Mouse (Mus musculus) forebrain, postnatal 0 days (tissue): ENCODE measurements around the gene Mgat5. TPM values are rescaled to one million over a fixed set of nuclear protein-coding genes. Genes with fewer than 3 reads are reported as not detected.

Experiments used
- ATAC-seq: fragments of 200-750 bp; cut with Nextera tagmentation; 2 replicates; pipeline ENCODE4 v1.8.0; 2017; ENCODE audit warnings: mild to moderate bottlenecking, moderate library complexity
- DNase-seq: peaks from one replicate; pipeline ENCODE4 v3.0.0-alpha.2; 2015
- H3K27ac ChIP-seq: fragments of 300-500 bp; sonication (generic); 2 replicates; pipeline ENCODE4 v1.5.1; 2014; ENCODE audit warnings: low read depth, mild to moderate bottlenecking, antibody characterized with exemption, low read length, moderate library complexity, mixed read lengths
- H3K27me3 ChIP-seq: fragments of 300-500 bp; sonication (generic); 2 replicates; pipeline ENCODE4 v1.6.1; 2014; ENCODE audit warnings: mild to moderate bottlenecking, low read length, mixed read lengths; ENCODE audit not compliant: insufficient read depth
- H3K36me3 ChIP-seq: fragments of 300-500 bp; sonication (generic); 2 replicates; pipeline ENCODE4 v1.6.1; 2014; ENCODE audit warnings: mild to moderate bottlenecking, moderate library complexity; ENCODE audit not compliant: insufficient read depth
- H3K4me1 ChIP-seq: fragments of 300-500 bp; sonication (generic); 2 replicates; pipeline ENCODE4 v1.6.1; 2014; ENCODE audit warnings: antibody characterized with exemption; ENCODE audit not compliant: insufficient read depth
- H3K4me2 ChIP-seq: fragments of 300-500 bp; sonication (generic); 2 replicates; pipeline ENCODE4 v1.6.1; 2014; ENCODE audit warnings: low read depth, mild to moderate bottlenecking, moderate library complexity
- H3K4me3 ChIP-seq: fragments of 300-500 bp; sonication (generic); 2 replicates; pipeline ENCODE4 v1.5.1; 2014; ENCODE audit warnings: low read depth, low read length, mixed read lengths
- H3K9ac ChIP-seq: fragments of 300-500 bp; sonication (generic); 2 replicates; pipeline ENCODE4 v1.6.1; 2014; ENCODE audit warnings: mild to moderate bottlenecking
- H3K9me3 ChIP-seq: fragments of 300-500 bp; sonication (generic); 2 replicates; pipeline ENCODE4 v1.6.1; 2016; ENCODE audit warnings: low read length
- CTCF ChIP-seq: sonication (generic); IDR thresholded peaks from 2 replicates; pipeline ENCODE4 v1.5.1; 2016; ENCODE audit warnings: antibody characterized with exemption, control low read depth, low read depth
- WGBS: fragments of 180-500 bp; shearing (Covaris S2); extraction: QIAGEN DNeasy Blood & Tissue Kit; methylation state at CpG from one replicate; pipeline ENCODE4 v1.1.7; 2014; 5-methylcytosine and 5-hydroxymethylcytosine counted together
- polyA plus RNA-seq: library from polyadenylated mRNA; unstranded; fragments of >200 nt; fragmentation: Nextera tagmentation; extraction: Ambion mirVana; gene quantifications from 2 replicates; pipeline ENCODE4 v1.2.1, GENCODE M21; 2015
- total RNA-seq: library from RNA; depleted of rRNA; stranded (reverse); fragments of >200 nt; gene quantifications from 2 replicates; pipeline ENCODE4 v1.2.3, GENCODE M21; 2014

Gene Mgat5
- total and polyA plus RNA-seq, 2 experiments from 2014 or later, result 9.3 to 42.9 TPM

GRCm38 (mm10) chr1:127365706-127366105 lies 160.9 kb downstream of the Mgat5 start:
- Histone ChIP-seq H3K9ac (no peak overlapping the region), H3K9me3 (no peaks in the 10 kb centered on the region), H3K4me2 (no peak overlapping the region), H3K27ac (no peak overlapping the region), H3K27me3 (no peaks in the 10 kb centered on the region), H3K4me1 (no peaks in the 10 kb centered on the region), H3K4me3 (no peak overlapping the region), H3K36me3 (peaks cover 20% of the 10 kb centered on the region)
- DNase-seq (no peak), ATAC-seq (no peak)
- TF ChIP-seq CTCF, result no peak
- 84% methylated on average over 5 of the region's 5 CpGs for WGBS

- DNase-seq, result no peak
- Histone ChIP-seq H3K4me1 (no peaks in the 10 kb centered on the region), H3K9me3 (no peaks in the 10 kb centered on the region), H3K4me2 (no peak overlapping the region), H3K4me3 (no peak overlapping the region), H3K9ac (no peak overlapping the region), H3K36me3 (peaks cover 20% of the 10 kb centered on the region), H3K27me3 (no peaks in the 10 kb centered on the region), H3K27ac (no peak overlapping the region)
- ATAC-seq, result no peak
- no peak for TF ChIP-seq CTCF
- 68% methylated on average over 10 of the region's 10 CpGs for whole genome bisulfite sequencing
Observed at GRCm38 (mm10) chr1:127366111-127366510, 161.3 kb downstream of the Mgat5 start.

GRCm38 (mm10) chr1:127368513-127368912 lies 163.7 kb downstream of the Mgat5 start:
- Histone ChIP-seq H3K27me3 (no peaks in the 10 kb centered on the region), H3K27ac (no peak overlapping the region), H3K4me1 (peaks cover under 1% of the 10 kb centered on the region; the same call in 1 of the 2 replicates), H3K36me3 (peaks cover 20% of the 10 kb centered on the region), H3K4me2 (no peak overlapping the region), H3K9ac (no peak overlapping the region), H3K4me3 (no peak overlapping the region), H3K9me3 (no peaks in the 10 kb centered on the region)
- no peak for TF ChIP-seq CTCF
- DNase-seq (no peak), ATAC-seq (0 out of 2 replicates have a peak, but pooled peaks have one; percentile 10)
- WGBS, result 68% methylated on average over 8 of the region's 8 CpGs

- Histone ChIP-seq H3K27ac (no peak overlapping the region), H3K9ac (no peak overlapping the region), H3K9me3 (no peaks in the 10 kb centered on the region), H3K4me1 (peaks cover 6% of the 10 kb centered on the region; the same call in 1 of the 2 replicates), H3K4me2 (no peak overlapping the region), H3K27me3 (no peaks in the 10 kb centered on the region), H3K4me3 (no peak overlapping the region), H3K36me3 (peaks cover 20% of the 10 kb centered on the region)
- no peak for ATAC-seq
- DNase-seq, result no peak
- TF ChIP-seq CTCF, result no peak
- 96% methylated on average over 5 of the region's 5 CpGs for WGBS
Observed at GRCm38 (mm10) chr1:127369538-127369937, 164.7 kb downstream of the Mgat5 start.

DNA sequence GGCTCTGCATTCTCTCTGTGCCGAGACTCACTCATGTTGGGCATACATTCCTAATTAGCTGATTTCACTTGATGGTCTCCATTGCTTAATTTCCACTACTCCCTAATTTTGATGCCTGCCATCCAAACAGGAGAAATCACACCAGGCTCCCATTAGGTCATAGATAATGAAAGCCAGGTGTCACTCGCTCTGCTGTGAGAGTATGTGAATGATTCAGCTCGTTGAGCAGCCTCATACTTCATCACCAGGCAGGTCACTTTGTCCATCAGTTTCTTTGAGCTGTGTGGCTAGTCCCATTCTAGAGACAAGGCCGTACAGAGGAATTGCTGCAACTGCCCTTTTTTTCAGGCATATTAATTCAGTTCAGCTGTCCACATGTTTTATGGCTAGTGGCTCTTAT lies 167.3 kb downstream of the Mgat5 start:
- no peaks in the 10 kb centered on the region for H3K9me3 ChIP-seq
- DNase-seq (no peak), ATAC-seq (no peak)
- no peak overlapping the region for H3K4me2 ChIP-seq
- H3K9ac ChIP-seq, result no peak overlapping the region
- H3K4me1 ChIP-seq, result peaks cover 6% of the 10 kb centered on the region; the same call in 1 of the 2 replicates
- peaks cover 1% of the 10 kb centered on the region; the same call in 1 of the 2 replicates for H3K36me3 ChIP-seq
- WGBS, result 71% methylated on average over 4 of the region's 4 CpGs
- no peaks in the 10 kb centered on the region for H3K27me3 ChIP-seq
- no peak overlapping the region for H3K27ac ChIP-seq
- no peak for TF ChIP-seq CTCF
- H3K4me3 ChIP-seq, result no peak overlapping the region

GRCm38 (mm10) chr1:127373559-127373958 lies 168.7 kb downstream of the Mgat5 start:
- no peak overlapping the region for H3K27ac ChIP-seq
- ATAC-seq, result no peak
- no peak for DNase-seq

GRCm38 (mm10) chr1:127374157-127374556 lies 169.3 kb downstream of the Mgat5 start:
- TF ChIP-seq CTCF, result no peak
- no peaks in the 10 kb centered on the region for H3K9me3 ChIP-seq
- H3K4me1 ChIP-seq, result peaks cover 6% of the 10 kb centered on the region; the same call in 1 of the 2 replicates
- no peak overlapping the region for H3K4me3 ChIP-seq
- DNase-seq (no peak), ATAC-seq (no peak)
- 27% methylated on average over 3 of the region's 3 CpGs for WGBS
- H3K27me3 ChIP-seq, result no peaks in the 10 kb centered on the region
- H3K36me3 ChIP-seq, result no peaks in the 10 kb centered on the region; the same call in 1 of the 2 replicates
- no peak overlapping the region for H3K4me2 ChIP-seq
- H3K27ac ChIP-seq, result no peak overlapping the region
- H3K9ac ChIP-seq, result no peak overlapping the region

More at GRCm38 (mm10) chr1:127373559-127373958, 168.7 kb downstream of the Mgat5 start:
- Histone ChIP-seq H3K9ac (no peak overlapping the region), H3K4me2 (no peak overlapping the region), H3K27me3 (no peaks in the 10 kb centered on the region), H3K4me1 (peaks cover 6% of the 10 kb centered on the region; the same call in 1 of the 2 replicates), H3K36me3 (no peaks in the 10 kb centered on the region; the same call in 1 of the 2 replicates), H3K9me3 (no peaks in the 10 kb centered on the region), H3K4me3 (no peak overlapping the region)
- WGBS, result 45% methylated on average over 5 of the region's 5 CpGs
- TF ChIP-seq CTCF, result no peak
